Comparison of ENCODE assay signal across 7 mouse cellular contexts in the genomic region with DNA sequence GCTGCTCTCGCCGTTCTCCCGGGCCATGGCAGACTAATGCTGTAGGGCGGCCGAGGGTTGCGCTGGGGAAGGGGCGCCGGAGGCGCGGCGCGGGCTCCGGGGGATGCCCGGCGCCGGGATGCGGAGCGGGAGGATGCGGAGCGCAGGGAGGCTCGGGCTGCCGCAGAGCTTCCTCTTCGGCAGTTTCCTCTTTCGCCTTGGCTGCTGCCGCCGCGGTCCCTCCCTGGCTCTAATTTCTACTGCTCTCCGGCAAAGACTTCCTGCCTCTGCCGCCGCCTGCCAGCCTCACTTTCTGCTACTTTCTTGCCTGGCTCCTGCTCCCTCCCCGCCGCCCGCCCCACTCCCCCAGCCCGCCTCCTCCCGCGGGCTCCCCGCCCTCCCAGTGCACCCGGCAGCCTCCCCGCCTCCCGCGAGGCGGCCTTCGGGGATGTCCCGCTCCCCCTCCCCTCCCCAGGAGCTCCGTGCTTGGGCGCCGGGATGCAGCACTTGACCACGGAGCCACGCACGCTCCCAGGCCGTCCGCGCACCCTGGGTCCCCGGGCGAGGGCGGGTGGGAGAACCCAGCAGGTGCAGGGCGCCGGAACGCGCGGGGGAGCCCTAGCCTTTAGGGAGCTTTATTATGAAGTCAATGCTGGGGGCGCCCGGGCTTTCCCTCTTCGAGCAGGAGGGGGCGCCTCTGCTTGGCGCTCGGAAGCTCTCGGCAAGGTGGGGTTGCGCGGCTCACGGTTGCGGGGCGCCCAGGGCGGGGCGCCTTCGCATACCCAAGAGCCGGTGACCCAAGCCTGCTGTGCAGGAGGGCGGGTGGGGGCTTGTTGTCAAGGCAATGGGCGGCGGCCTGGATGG. TPM values are rescaled to one million over a fixed set of nuclear protein-coding genes. Genes with fewer than 3 reads are reported as not detected.
DNase-seq lines count a peak whose midpoint lies in the region; ATAC-seq and TF ChIP-seq lines count a peak whose summit lies in the region.

Camk1d (minus strand) TSS at position 305 of the 843 bp plus-strand sequence.

- no peaks in the 10 kb centered on the region for H3K79me2 ChIP-seq in heart, adult 2 months (replicated peaks; ENCODE audit: control insufficient read depth, insufficient read depth, low read length)

- ATAC-seq in limb, embryonic 13.5 days (ENCODE audit: low FRiP score, low read depth) = peak; percentile 75
- peak; percentile 83 for ATAC-seq in midbrain, embryonic 15.5 days (replicated peaks)

- peaks cover 26% of the 10 kb centered on the region for H3K4me1 ChIP-seq in embryonic facial prominence, embryonic 10.5 days
- peaks cover 2% of the 10 kb centered on the region for H3K4me1 ChIP-seq in heart, adult 2 months (ENCODE audit: control insufficient read depth, insufficient read depth, low read length)
- H3K4me1 ChIP-seq in limb, embryonic 13.5 days = peaks cover 12% of the 10 kb centered on the region
- H3K4me1 ChIP-seq in midbrain, embryonic 15.5 days = peaks cover 24% of the 10 kb centered on the region

- peaks cover 64% of the 10 kb centered on the region for H3K27me3 ChIP-seq in embryonic facial prominence, embryonic 10.5 days (replicated peaks; ENCODE audit: low read depth, poor library complexity, severe bottlenecking)
- H3K27me3 ChIP-seq in heart, adult 2 months (ENCODE audit: control insufficient read depth, insufficient read depth, low read length) = no peaks in the 10 kb centered on the region
- peaks cover 36% of the 10 kb centered on the region for H3K27me3 ChIP-seq in limb, embryonic 13.5 days
- peaks cover 12% of the 10 kb centered on the region for H3K27me3 ChIP-seq in midbrain, embryonic 15.5 days (replicated peaks)

- H3K27ac ChIP-seq in embryonic facial prominence, embryonic 10.5 days (replicated peaks) = peak within 1 kb of the TSS; percentile 72
- peak within 1 kb of the TSS; percentile 56 for H3K27ac ChIP-seq in heart, adult 2 months
- H3K27ac ChIP-seq in limb, embryonic 13.5 days = no peak within 1 kb of the TSS
- peak within 1 kb of the TSS; percentile 77 for H3K27ac ChIP-seq in midbrain, embryonic 15.5 days

- H3K9me3 ChIP-seq in embryonic facial prominence, embryonic 10.5 days = peaks cover 5% of the 10 kb centered on the region; the same call in 1 of the 2 replicates
- H3K9me3 ChIP-seq in limb, embryonic 13.5 days = peaks cover 9% of the 10 kb centered on the region; the same call in 1 of the 2 replicates
- no peaks in the 10 kb centered on the region for H3K9me3 ChIP-seq in midbrain, embryonic 15.5 days

- no peak for TF ChIP-seq EP300 in heart, adult 2 months (IDR thresholded peaks at IDR 0.05; ENCODE audit: insufficient read depth, low read depth, low read length)

- peak within 1 kb of the TSS; percentile 99 for H3K4me2 ChIP-seq in limb, embryonic 13.5 days (replicated peaks)
- peak within 1 kb of the TSS; percentile 98 for H3K4me2 ChIP-seq in midbrain, embryonic 15.5 days

- peak within 1 kb of the TSS; percentile 65 for H3K9ac ChIP-seq in heart, adult 2 months (ENCODE audit: low read depth, low read length)
- peak within 1 kb of the TSS; percentile 70 for H3K9ac ChIP-seq in limb, embryonic 13.5 days
- H3K9ac ChIP-seq in midbrain, embryonic 15.5 days = peak within 1 kb of the TSS; percentile 65

- TF ChIP-seq CTCF in heart, adult 2 months (IDR thresholded peaks at IDR 0.05) = peak; percentile 63

- peak; percentile 83 for DNase-seq in adrenal gland, postnatal 14 days
- peak; percentile 83 for DNase-seq in embryonic facial prominence, embryonic 10.5 days (ENCODE audit: low spot score)
- peak; percentile 83 to 85 for DNase-seq in heart, adult 2 months
- DNase-seq in kidney, adult 8-10 months = peak; percentile 42 to 56
- DNase-seq in spleen, adult 18-20 months = peak; percentile 81 to 89

- H3K36me3 ChIP-seq in embryonic facial prominence, embryonic 10.5 days (replicated peaks) = no peaks in the 10 kb centered on the region
- H3K36me3 ChIP-seq in heart, adult 2 months (ENCODE audit: control insufficient read depth, insufficient read depth, low read length) = no peaks in the 10 kb centered on the region
- H3K36me3 ChIP-seq in limb, embryonic 13.5 days = no peaks in the 10 kb centered on the region
- no peaks in the 10 kb centered on the region for H3K36me3 ChIP-seq in midbrain, embryonic 15.5 days (replicated peaks)

- under 1% methylated on average over 80 of the region's 80 CpGs for WGBS in embryonic facial prominence, embryonic 10.5 days
- under 1% methylated on average over 76 of the region's 80 CpGs for WGBS in heart, adult 2 months
- under 1% methylated on average over 74 of the region's 80 CpGs for WGBS in limb, embryonic 13.5 days
- under 1% methylated on average over 75 of the region's 80 CpGs for WGBS in midbrain, embryonic 15.5 days

- intact Hi-C loops in heart, adult 2 months (cut with DNase I) = loop anchor here (10.0 kb wide), 1 partner anchor 90 kb away; no protein-coding TSS in a partner anchor

- peak within 1 kb of the TSS; percentile 81 for H3K4me3 ChIP-seq in embryonic facial prominence, embryonic 10.5 days
- H3K4me3 ChIP-seq in heart, adult 2 months = peak within 1 kb of the TSS; percentile 63
- H3K4me3 ChIP-seq in limb, embryonic 13.5 days = peak within 1 kb of the TSS; percentile 65
- peak within 1 kb of the TSS; percentile 72 for H3K4me3 ChIP-seq in midbrain, embryonic 15.5 days

- TF ChIP-seq POLR2A in heart, adult 2 months (IDR thresholded peaks at IDR 0.05; ENCODE audit: insufficient read depth, low read depth, low read length) = peak; percentile 42; the same call in 1 of the 2 replicates

RNA-seq across cellular contexts. Expression of gene Camk1d, which starts in this region (rescaled TPM):
- total RNA-seq in adrenal gland, postnatal 14 days (2021) = 7.4 and 8.7 TPM in 2 replicates
- polyA plus RNA-seq in embryonic facial prominence, embryonic 10.5 days (2016; fragmentation: Nextera tagmentation; extraction: Ambion mirVana) = 0.59 and 0.74 TPM in 2 replicates
- 1 to 10 TPM; 4.3 to 4.9 TPM for total RNA-seq in heart, adult 2 months (2021)
- polyA plus RNA-seq in heart, adult 2 months (2012; rRNA removed) = 2.5 and 3.3 TPM in 2 replicates
- polyA plus RNA-seq in limb, embryonic 13.5 days (2015; fragmentation: Nextera tagmentation; extraction: Ambion mirVana) = 2.4 and 2.9 TPM in 2 replicates
- polyA plus RNA-seq in midbrain, embryonic 15.5 days (2015; fragmentation: Nextera tagmentation; extraction: Ambion mirVana) = 6.3 and 6.7 TPM in 2 replicates

Comparison
In these comparisons a context has a peak if more than half of its experiments do, and no peak if none do; other contexts are left out.
1. Peak in DNase-seq, H3K4me3 ChIP-seq and H3K27ac ChIP-seq in embryonic facial prominence, embryonic 10.5 days; RNA of the gene not detected or under 1 TPM.